Mouse (Mus musculus) neural tube, embryonic 15.5 days (tissue): ENCODE measurements at regions not wholly inside any gene's neighbourhood (a gene's known extent, or its start where the extent isn't known, plus 50 kb on each side); places are given as distances from the start of the nearest gene placed in this dataset.
"Not testable (repeated sequence)": the region's sequence is repeated elsewhere in the genome, so short reads cannot be mapped to it uniquely, and the experiment has no call there.

Experiments used
- ATAC-seq: fragments of 200-750 bp; cut with Nextera tagmentation; 2 replicates; pipeline ENCODE4 v1.8.0; 2017; ENCODE audit warnings: mild to moderate bottlenecking, moderate TSS enrichment, moderate library complexity; ENCODE audit not compliant: low FRiP score
- H3K27ac ChIP-seq: fragments of 300-500 bp; sonication (generic); replicated peaks from 2 replicates; pipeline ENCODE4 v1.5.1; 2015; ENCODE audit warnings: mild to moderate bottlenecking, inconsistent platforms
- H3K27me3 ChIP-seq: fragments of 300-500 bp; sonication (generic); replicated peaks from 2 replicates; pipeline ENCODE4 v1.6.1; 2015; ENCODE audit warnings: inconsistent platforms
- H3K36me3 ChIP-seq: fragments of 300-500 bp; sonication (generic); 2 replicates; pipeline ENCODE4 v1.6.1; 2015; ENCODE audit warnings: inconsistent platforms
- H3K4me1 ChIP-seq: fragments of 300-500 bp; sonication (generic); 2 replicates; pipeline ENCODE4 v1.6.1; 2015; ENCODE audit warnings: inconsistent platforms
- H3K4me2 ChIP-seq: fragments of 300-500 bp; sonication (generic); 2 replicates; pipeline ENCODE4 v1.6.1; 2015; ENCODE audit warnings: inconsistent platforms, mild to moderate bottlenecking, moderate library complexity
- H3K4me3 ChIP-seq: fragments of 300-500 bp; sonication (generic); replicated peaks from 2 replicates; pipeline ENCODE4 v1.5.1; 2015; ENCODE audit warnings: mild to moderate bottlenecking, inconsistent platforms
- H3K9ac ChIP-seq: fragments of 300-500 bp; sonication (generic); replicated peaks from 2 replicates; pipeline ENCODE4 v1.6.1; 2015; ENCODE audit warnings: mild to moderate bottlenecking, inconsistent platforms
- H3K9me3 ChIP-seq: fragments of 300-500 bp; sonication (generic); replicated peaks from 2 replicates; pipeline ENCODE4 v1.6.1; 2016; ENCODE audit warnings: inconsistent platforms
- WGBS: fragments of 180-500 bp; shearing (Covaris S2); methylation state at CpG from one replicate; pipeline ENCODE4 v1.1.7; 2015; ENCODE audit warnings: mixed read lengths; 5-methylcytosine and 5-hydroxymethylcytosine counted together

- Histone ChIP-seq H3K27ac (no peak overlapping the region), H3K4me3 (no peak overlapping the region), H3K9me3 (no peaks in the 10 kb centered on the region), H3K9ac (no peak overlapping the region), H3K27me3 (no peaks in the 10 kb centered on the region), H3K4me2 (no peak overlapping the region), H3K4me1 (peaks cover 26% of the 10 kb centered on the region), H3K36me3 (no peaks in the 10 kb centered on the region)
- no peak for ATAC-seq
- 68% methylated on average over 3 of the region's 3 CpGs for WGBS
Observed at GRCm38 (mm10) chr17:79977154-79977571, 81.2 kb upstream of the Atl2 start.

DNA sequence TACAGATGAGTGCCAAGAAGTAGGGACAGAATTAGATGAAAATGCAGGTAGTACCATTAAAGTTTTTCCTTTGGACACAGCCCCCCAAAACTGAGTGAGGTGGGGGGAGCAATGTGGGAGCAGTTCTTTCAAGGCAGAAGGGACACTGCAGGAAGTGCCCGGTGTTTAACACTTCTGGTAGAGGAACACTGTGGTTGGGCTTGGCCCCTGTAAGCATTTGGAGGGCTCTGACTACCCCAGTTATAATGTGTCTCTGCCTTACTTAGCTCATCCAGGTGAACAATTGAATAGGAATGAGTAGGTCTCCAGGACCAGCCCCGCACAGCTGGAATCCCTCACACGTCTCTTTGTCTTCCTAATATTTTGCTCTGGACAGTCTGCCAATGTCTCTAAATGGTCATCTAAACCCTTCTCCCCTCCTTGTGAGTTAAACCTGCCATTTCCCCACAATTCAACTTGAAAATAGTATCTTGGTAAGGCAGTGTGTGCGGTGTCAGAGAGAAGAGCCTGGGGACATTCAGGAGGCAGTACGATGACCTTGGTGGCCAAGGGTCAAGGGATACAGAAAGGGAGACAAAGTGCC lies 80.7 kb upstream of the Atl2 start:
- WGBS: 87% methylated on average over 5 of the region's 5 CpGs
- Histone ChIP-seq H3K27me3 (no peaks in the 10 kb centered on the region), H3K9me3 (no peaks in the 10 kb centered on the region), H3K27ac (no peak overlapping the region; the same call in 1 of the 2 replicates), H3K36me3 (no peaks in the 10 kb centered on the region), H3K4me2 (peak overlapping the region; percentile 57), H3K4me3 (peak overlapping the region; percentile 30), H3K4me1 (peaks cover 20% of the 10 kb centered on the region), H3K9ac (no peak overlapping the region)
- 0 out of 2 replicates have a peak, but pooled peaks have one; percentile 10 for ATAC-seq

DNA sequence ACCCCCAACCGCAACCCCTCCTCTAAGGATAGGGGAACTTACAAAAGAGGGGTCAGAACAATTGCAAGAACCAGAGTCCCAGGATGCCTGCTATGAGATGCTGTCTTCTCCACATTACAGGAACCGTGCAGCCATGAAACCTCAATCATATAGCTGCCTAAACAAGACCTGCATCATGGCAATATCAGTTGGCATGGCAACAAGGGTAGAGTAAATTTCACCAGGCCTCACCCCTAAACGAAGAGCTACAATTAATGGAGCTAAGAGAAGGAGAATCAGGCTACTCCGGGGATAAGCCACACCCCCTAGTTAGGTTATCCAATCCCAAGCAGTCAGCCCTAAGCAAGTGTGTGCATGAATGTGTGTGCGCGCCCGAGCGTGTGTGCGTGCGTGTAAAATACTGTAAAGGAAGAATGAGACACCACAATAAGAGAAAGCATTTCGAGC lies 80.1 kb upstream of the Atl2 start:
- Histone ChIP-seq H3K4me2 (peak overlapping the region; percentile 57), H3K27me3 (no peaks in the 10 kb centered on the region), H3K36me3 (no peaks in the 10 kb centered on the region), H3K27ac (no peak overlapping the region; the same call in 1 of the 2 replicates), H3K4me3 (peak overlapping the region; percentile 30), H3K9ac (no peak overlapping the region), H3K9me3 (no peaks in the 10 kb centered on the region), H3K4me1 (peaks cover 20% of the 10 kb centered on the region)
- peak; percentile 86 for ATAC-seq
- 20% methylated on average over 11 of the region's 11 CpGs for WGBS

DNA sequence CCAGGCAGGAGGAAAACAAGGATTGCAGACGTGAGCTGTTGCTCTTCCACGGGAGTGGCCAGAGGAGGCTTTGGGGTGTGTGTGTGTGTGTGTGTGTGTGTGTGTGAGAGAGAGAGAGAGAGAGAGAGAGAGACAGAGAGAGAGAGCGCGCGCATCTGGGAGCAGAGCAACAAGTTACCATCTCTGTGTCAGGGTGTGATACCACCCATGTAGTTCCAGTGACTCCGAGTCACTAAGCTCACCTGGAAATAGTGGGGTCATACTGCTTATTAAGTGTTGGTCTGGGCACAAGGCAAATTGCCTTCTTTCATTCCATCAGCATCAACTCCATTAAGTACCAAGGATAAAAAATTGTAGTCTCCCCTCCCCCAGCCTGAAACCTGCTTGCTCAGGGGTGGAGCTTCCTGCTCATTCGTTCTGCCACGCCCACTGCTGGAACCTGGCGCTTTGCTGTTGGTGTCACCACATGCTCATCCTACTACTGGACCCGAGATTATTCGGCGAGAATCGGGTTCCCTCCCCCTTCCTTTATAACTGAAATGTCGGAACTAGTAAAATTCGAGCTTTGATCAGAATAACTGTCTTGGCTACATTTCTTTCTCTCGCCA lies 79.3 kb upstream of the Atl2 start:
- H3K9ac ChIP-seq, H3K27me3 ChIP-seq, H3K36me3 ChIP-seq, H3K9me3 ChIP-seq, H3K27ac ChIP-seq: not testable (repeated sequence)
- peaks cover 20% of the 10 kb centered on the region for H3K4me1 ChIP-seq
- 17% methylated on average over 16 of the region's 16 CpGs for WGBS
- ATAC-seq: peak; percentile 68
- peak overlapping the region; percentile 30 for H3K4me3 ChIP-seq
- H3K4me2 ChIP-seq: peak overlapping the region; percentile 57

- no peaks in the 10 kb centered on the region for H3K36me3 ChIP-seq
- no peak overlapping the region for H3K27ac ChIP-seq
- WGBS: 76% methylated on average over 8 of the region's 8 CpGs
- no peak overlapping the region for H3K9ac ChIP-seq
- no peak overlapping the region for H3K4me3 ChIP-seq
- no peak overlapping the region for H3K4me2 ChIP-seq
- H3K9me3 ChIP-seq: no peaks in the 10 kb centered on the region
- no peak for ATAC-seq
- H3K27me3 ChIP-seq: no peaks in the 10 kb centered on the region
- peaks cover 20% of the 10 kb centered on the region for H3K4me1 ChIP-seq
Observed at GRCm38 (mm10) chr17:79971721-79972336, 75.9 kb upstream of the Atl2 start.

- no peak overlapping the region for H3K27ac ChIP-seq
- WGBS: 49% methylated on average over 7 of the region's 7 CpGs
- H3K9ac ChIP-seq: no peak overlapping the region
- H3K36me3 ChIP-seq: no peaks in the 10 kb centered on the region
- H3K4me1 ChIP-seq: no peaks in the 10 kb centered on the region
- no peak for ATAC-seq
- H3K9me3 ChIP-seq: no peaks in the 10 kb centered on the region
- H3K4me3 ChIP-seq: no peak overlapping the region
- H3K27me3 ChIP-seq: no peaks in the 10 kb centered on the region
- H3K4me2 ChIP-seq: no peak overlapping the region
Observed at GRCm38 (mm10) chr17:79969500-79969972, 73.6 kb upstream of the Atl2 start.

GRCm38 (mm10) chr17:79968819-79969218 lies 72.9 kb upstream of the Atl2 start:
- ATAC-seq: no peak
- Histone ChIP-seq H3K4me1 (no peaks in the 10 kb centered on the region), H3K4me2 (no peak overlapping the region), H3K36me3 (no peaks in the 10 kb centered on the region), H3K4me3 (no peak overlapping the region), H3K27ac (no peak overlapping the region), H3K9me3 (no peaks in the 10 kb centered on the region), H3K9ac (no peak overlapping the region), H3K27me3 (no peaks in the 10 kb centered on the region)
- 78% methylated on average over 9 of the region's 9 CpGs for WGBS

GRCm38 (mm10) chr17:79966981-79967380 lies 71.1 kb upstream of the Atl2 start:
- Histone ChIP-seq H3K36me3 (no peaks in the 10 kb centered on the region), H3K27ac (no peak overlapping the region), H3K4me1 (no peaks in the 10 kb centered on the region), H3K27me3 (no peaks in the 10 kb centered on the region), H3K9me3 (no peaks in the 10 kb centered on the region), H3K9ac (no peak overlapping the region), H3K4me3 (no peak overlapping the region), H3K4me2 (no peak overlapping the region)
- WGBS: 35% methylated on average over 6 of the region's 6 CpGs
- ATAC-seq: no peak

GRCm38 (mm10) chr17:79965625-79966024 lies 69.7 kb upstream of the Atl2 start:
- H3K9ac ChIP-seq: no peak overlapping the region
- WGBS: 89% methylated on average over 8 of the region's 8 CpGs
- H3K9me3 ChIP-seq: no peaks in the 10 kb centered on the region
- H3K27me3 ChIP-seq: no peaks in the 10 kb centered on the region
- H3K4me1 ChIP-seq: no peaks in the 10 kb centered on the region
- no peak overlapping the region for H3K4me2 ChIP-seq
- no peak overlapping the region for H3K4me3 ChIP-seq
- no peak overlapping the region for H3K27ac ChIP-seq
- no peaks in the 10 kb centered on the region for H3K36me3 ChIP-seq
- ATAC-seq: no peak

DNA sequence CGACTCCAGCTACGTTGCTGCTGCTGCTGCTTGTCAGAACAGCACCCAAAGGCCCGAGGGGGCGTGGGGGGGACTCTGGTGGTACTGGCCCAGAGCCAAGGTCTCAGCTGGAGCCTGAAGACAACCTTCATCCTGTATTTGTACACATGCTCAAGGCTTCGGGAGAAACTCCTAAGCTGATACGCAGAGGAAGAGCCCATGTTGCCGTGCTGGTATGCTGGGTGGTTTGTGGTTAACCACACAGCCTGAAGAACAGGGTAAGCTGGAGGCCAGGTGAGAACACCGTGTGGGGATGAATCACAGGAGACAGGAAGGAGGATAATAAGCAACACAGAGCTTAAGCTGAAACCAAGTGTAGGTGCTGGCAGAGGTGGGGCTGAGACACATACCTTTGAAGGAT lies 68.9 kb upstream of the Atl2 start:
- no peaks in the 10 kb centered on the region for H3K4me1 ChIP-seq
- no peaks in the 10 kb centered on the region for H3K36me3 ChIP-seq
- H3K9ac ChIP-seq: no peak overlapping the region
- H3K9me3 ChIP-seq: no peaks in the 10 kb centered on the region
- WGBS: 81% methylated on average over 8 of the region's 8 CpGs
- H3K4me3 ChIP-seq: no peak overlapping the region
- no peak for ATAC-seq
- no peaks in the 10 kb centered on the region for H3K27me3 ChIP-seq
- no peak overlapping the region for H3K4me2 ChIP-seq
- no peak overlapping the region for H3K27ac ChIP-seq

DNA sequence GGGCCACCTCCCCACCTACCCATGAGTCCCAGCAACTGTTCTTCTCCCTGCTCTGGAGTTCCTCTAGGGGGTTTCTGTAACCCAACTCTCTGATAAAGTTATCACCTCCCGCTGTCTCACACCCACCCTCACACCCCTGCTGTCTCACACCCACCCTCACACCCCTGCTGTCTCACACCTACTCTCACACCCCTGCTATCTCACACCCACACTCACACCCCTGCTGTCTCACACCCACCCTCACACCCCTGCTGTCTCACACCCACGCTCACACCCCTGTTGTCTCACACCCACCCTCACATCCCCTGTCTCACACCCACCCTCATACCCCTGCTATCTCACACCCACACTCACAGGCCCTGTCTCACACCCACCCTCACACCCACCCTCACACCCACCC lies 67.4 kb upstream of the Atl2 start:
- WGBS: 76% methylated on average over 2 of the region's 2 CpGs

GRCm38 (mm10) chr17:79961391-79961790 lies 65.5 kb upstream of the Atl2 start:
- H3K9me3 ChIP-seq: no peaks in the 10 kb centered on the region
- H3K4me2 ChIP-seq: no peak overlapping the region
- H3K27ac ChIP-seq: no peak overlapping the region
- no peaks in the 10 kb centered on the region for H3K27me3 ChIP-seq
- no peaks in the 10 kb centered on the region for H3K36me3 ChIP-seq
- no peak for ATAC-seq
- H3K9ac ChIP-seq: no peak overlapping the region
- WGBS: 80% methylated on average over 9 of the region's 9 CpGs
- peaks cover 2% of the 10 kb centered on the region; the same call in 1 of the 2 replicates for H3K4me1 ChIP-seq
- H3K4me3 ChIP-seq: no peak overlapping the region

More for the DNA sequence above, 67.4 kb upstream of the Atl2 start:
- Histone ChIP-seq H3K27me3 (no peaks in the 10 kb centered on the region), H3K4me2 (no peak overlapping the region), H3K36me3 (no peaks in the 10 kb centered on the region), H3K4me1 (peaks cover 2% of the 10 kb centered on the region; the same call in 1 of the 2 replicates), H3K27ac (no peak overlapping the region), H3K9me3 (no peaks in the 10 kb centered on the region), H3K4me3 (no peak overlapping the region), H3K9ac (no peak overlapping the region)
- no peak for ATAC-seq
